Mouse (Mus musculus) lung, adult 18-20 months (tissue): ENCODE measurements around the gene Epb41l3.

Source experiments
- DNase-seq, 2 experiments: peaks; one replicate each; pipeline ENCODE4 v3.0.0; 2022; ENCODE audit warnings: mixed read lengths in 2 of 2

Gene Epb41l3

DNA sequence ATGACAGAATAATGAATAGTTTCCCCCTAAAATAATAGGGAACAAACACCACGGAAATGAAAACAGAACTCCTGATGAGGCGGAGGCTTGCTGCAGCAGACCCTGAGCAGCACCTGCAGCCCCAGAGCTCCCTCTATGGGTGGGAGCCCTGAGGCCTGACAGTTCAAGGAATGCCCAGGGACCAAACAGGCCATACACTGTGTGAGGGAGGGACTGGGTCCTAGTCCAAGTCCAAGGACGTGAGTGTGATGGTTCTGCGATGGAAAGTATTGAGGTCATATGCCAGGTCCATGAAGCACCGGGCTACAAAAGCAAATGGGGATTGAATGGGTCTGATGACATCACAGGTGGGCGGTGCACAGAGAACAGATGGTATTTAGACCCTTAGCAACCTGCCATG is 33.7 kb downstream of the Epb41l3 start:
- DNase-seq = no peak

- no peak for DNase-seq
Observed at GRCm38 (mm10) chr17:69112232-69112631, 36.7 kb downstream of the Epb41l3 start.

DNA sequence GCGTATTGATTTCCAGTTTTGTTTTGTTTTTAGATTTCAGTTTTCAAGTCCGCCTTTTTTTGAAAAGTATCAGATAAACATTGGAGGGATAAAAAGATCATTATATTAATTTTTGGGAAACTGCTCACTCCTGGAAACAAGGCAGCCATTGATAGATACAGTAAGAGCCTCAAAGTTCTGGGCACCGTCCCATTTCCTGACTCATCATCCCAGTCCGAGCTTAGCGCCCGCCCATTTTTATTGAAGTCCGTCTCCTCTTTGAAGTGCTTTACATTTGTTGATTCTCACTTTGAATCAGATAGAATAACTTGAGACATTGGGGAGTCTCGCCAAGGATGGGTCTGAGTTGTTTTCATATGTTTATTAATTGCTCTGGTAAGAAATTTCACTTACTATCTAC is 43.7 kb downstream of the Epb41l3 start:
- no peak for DNase-seq

DNA sequence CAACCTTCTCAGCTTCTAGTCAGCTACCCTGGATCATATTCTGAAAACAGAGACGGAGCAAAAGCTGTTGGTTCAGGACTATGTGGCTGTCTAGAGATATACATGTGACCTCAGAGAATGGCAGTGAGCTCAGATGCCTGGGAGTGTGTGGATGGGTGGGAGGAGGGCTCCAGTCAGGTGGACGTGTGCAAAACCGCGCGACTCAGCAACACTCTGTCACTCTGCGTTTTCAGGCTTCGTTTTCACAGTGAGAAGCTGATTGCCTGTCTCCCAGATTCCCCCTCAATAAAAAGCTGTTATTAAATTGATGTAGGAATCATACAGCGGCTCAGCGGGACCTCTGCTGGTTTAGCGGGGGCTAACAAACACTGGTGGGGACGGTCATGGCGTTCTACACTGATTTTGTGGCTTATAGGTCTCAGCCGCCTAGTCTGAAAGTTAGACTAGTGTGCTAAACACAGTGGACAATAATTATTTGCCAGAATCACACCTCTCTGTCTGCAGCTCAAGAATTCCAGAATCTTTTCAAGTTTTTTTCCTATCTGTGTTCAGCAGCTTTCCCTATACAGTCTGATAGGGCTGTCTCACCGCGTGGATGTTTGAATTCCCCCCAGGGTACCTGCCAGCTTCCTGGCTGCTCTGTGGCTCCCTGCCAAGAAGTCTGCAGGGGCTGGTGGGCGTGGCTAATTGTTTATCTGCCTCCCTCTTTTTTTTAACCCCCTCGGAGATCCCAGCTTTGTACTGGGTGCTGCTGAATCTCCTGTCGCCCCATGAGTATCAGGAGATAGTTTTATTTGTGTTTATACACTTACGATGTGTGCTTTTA is 45.3 kb downstream of the Epb41l3 start:
- DNase-seq = peak in 1 of 2 experiments; percentile 14

- DNase-seq = peak in 1 of 2 experiments; percentile 18
Observed at GRCm38 (mm10) chr17:69122403-69122802, 46.9 kb downstream of the Epb41l3 start.

DNA sequence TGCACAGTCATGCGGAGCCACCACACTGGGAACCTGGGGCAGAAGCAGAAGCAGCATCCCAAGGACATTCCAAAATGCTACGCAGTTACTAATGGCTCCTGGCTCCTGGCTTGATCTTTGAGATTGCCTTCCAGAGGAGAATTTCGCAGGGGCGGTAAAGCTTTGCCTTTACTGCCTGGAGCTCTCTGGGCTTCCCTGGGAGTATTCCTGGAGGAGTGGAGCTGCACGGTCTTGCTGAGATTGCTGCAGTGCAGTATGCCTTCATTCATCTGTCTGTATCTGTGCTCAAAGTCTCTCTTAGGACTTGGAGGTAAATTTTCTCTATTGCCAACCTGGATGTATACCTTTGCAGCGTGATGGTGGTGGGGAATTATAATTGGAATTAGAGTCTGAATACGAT is 52.0 kb downstream of the Epb41l3 start:
- DNase-seq = no peak

GRCm38 (mm10) chr17:69127981-69128380 is 52.5 kb downstream of the Epb41l3 start:
- DNase-seq = no peak

- no peak for DNase-seq
Observed at GRCm38 (mm10) chr17:69129434-69129833, 54.0 kb downstream of the Epb41l3 start.

DNA sequence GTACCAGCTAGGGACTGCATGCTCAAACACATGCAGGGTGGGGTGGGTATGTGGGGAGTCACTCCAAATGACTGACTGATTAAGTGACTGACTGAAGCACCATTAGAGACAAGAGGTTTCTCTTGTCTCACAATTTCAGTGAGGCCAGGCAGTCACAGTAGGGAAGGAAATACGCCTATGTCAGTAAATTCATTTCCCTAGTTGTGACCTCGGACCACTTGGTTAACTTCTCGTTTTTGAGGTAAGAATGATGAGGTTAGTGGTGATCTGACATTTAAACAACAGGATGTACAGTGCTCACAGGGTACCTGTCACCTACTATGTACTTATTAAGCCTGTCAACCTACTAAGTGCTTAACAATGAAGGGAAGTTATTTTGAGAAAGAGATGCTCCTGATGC is 67.5 kb downstream of the Epb41l3 start:
- no peak for DNase-seq

- DNase-seq = no peak
Observed at GRCm38 (mm10) chr17:69150826-69151225, 75.3 kb downstream of the Epb41l3 start.

DNA sequence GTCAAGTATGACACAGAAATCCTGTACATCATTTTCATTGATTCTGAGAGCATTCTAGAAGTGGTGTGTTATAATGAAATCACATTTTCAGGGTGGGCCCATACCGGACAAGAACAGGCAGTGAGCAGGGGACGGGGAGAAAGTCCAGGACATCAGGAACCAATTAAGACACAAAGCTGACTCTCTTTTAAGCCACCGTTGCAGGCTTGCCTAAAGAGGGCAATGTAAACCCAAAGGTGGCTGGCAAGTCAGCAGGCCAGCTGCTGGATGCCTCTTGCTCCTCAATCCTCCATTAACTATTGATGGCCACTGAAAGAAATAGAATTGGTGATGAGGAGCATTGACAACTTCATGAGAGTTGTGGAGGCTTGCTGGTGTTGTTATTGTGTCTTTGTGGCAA is 75.8 kb downstream of the Epb41l3 start:
- no peak for DNase-seq

- no peak for DNase-seq
Observed at GRCm38 (mm10) chr17:69155034-69155433, 79.6 kb downstream of the Epb41l3 start.

- DNase-seq = peak in 1 of 2 experiments; percentile 16
Observed at GRCm38 (mm10) chr17:69156522-69157100, 81.1 kb downstream of the Epb41l3 start.

DNA sequence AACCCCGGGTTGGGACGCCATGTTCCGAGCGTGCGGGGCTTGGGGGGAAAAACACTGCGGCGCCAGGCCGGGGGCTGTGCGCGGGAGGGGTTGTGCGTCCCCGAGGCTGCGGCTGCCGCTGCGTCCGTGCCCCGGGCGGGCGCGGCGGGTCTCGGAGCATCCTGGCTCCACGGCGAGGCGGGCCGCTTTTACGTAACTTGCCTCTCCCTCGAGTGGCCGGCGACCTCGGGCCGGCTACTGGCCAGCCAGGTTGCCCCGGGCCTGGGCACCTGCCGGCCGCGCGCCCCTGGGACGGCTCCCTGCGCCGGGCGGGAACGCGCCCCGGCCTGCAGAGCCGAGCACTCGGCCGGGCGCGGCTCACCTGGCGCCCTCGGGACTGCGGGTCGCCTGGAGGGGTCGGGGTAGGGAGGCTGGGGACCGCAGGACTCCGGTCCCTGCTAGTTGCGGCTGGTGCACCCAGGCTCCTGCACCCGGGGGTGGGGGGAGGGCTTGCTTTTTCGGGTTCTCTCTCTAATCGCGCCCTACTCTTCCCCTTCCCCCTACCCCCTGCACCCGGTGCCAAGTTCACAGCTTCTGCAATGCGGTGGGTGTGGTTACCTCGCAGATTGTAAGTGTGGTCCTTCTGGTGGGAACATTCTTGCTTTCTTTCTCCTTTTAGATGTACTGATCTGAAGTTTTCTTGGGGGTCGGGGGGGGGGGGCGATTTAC is 81.8 kb downstream of the Epb41l3 start:
- peak in 1 of 2 experiments; percentile 13 for DNase-seq

DNA sequence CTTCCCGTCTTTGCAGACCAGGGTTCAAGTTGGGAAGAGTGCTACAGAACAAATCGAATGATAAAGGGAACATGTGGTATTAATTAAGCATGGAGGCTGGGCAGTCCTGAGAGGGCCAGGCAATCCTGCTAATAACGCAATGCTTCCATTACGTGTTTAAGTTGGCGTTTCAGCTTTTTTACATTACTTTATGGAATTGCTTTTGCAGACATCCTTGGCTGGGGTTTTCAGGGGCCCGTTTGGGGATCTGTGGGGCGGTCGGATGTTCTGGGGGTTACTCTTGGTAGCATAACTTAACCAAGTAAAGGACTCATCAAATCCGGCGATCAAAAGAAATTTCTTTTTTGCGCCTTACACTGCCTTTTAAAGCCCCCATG is 82.3 kb downstream of the Epb41l3 start:
- no peak for DNase-seq

DNA sequence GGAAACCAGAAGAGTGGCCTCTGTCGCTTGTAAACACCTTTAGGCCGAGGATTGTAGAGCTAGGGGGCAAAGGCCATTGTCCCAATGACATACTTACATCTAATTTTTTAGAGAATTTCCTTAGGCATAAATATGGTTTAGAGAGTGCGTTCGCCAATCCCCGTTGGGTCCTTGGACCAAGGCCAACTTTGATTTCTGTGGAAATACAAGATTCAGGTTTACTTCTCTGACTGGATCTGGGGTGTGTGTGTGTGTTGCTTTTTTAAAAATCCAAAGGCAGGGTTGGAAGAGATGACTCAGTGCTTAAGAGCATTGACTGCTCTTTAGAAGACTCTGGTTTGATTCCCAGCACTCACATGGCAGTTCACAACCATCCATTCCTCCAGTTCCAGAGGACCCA is 83.2 kb downstream of the Epb41l3 start:
- DNase-seq = no peak

DNA sequence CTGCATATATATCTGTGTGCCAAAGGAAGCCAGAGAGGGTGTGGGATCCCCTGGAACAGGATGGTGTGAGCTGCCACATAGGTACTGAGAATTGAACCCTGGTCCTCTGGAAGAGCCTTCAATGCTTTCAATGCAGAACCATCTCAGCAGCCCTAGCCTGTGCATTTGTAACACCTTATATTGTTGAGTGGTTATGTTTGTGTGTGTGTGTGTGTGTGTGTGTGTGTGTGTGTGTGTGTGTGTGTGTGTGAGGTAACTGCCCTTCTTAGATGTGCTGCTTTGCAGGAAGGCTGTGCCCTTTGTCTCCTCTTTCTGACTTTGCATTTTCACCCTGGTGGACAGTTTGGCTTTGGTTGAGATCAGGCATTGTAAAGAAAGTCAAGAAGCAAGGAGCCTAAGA is 87.2 kb downstream of the Epb41l3 start:
- DNase-seq = no peak

- DNase-seq = no peak
Observed at GRCm38 (mm10) chr17:69176949-69177501, 101.5 kb downstream of the Epb41l3 start.

GRCm38 (mm10) chr17:69177954-69178353 is 102.5 kb downstream of the Epb41l3 start:
- DNase-seq = no peak

DNA sequence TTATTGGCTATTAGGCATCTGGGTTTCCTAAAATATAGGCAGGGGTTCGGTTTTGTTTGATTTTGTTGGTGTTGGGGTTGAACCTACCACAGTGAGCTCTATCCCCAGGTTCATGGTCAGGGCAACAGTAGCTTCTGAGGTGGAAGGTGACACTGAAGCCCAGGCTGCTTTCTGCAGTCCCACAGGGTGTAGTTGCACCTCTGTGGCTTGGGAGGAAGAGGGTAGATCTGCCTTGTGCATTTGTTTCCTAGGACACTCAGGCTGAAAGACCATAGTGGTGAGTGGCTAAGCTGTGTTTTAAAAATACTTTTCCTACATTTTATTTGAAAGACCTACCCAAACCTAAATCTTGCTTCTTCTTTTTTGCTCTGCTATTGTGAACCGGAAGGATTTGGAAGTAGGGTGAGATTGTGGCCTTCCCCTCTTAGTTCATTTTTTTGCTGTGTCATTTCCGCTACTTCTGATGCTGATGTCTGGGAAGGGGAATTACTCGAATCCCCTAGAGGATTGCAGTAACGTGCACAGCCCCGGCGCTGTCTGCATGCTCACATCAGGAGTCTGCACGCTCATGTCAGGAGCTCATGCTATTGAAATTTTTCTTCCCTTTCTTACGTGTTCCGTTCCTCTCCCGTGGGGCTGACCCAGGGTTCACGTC is 105.5 kb downstream of the Epb41l3 start:
- DNase-seq = no peak

DNA sequence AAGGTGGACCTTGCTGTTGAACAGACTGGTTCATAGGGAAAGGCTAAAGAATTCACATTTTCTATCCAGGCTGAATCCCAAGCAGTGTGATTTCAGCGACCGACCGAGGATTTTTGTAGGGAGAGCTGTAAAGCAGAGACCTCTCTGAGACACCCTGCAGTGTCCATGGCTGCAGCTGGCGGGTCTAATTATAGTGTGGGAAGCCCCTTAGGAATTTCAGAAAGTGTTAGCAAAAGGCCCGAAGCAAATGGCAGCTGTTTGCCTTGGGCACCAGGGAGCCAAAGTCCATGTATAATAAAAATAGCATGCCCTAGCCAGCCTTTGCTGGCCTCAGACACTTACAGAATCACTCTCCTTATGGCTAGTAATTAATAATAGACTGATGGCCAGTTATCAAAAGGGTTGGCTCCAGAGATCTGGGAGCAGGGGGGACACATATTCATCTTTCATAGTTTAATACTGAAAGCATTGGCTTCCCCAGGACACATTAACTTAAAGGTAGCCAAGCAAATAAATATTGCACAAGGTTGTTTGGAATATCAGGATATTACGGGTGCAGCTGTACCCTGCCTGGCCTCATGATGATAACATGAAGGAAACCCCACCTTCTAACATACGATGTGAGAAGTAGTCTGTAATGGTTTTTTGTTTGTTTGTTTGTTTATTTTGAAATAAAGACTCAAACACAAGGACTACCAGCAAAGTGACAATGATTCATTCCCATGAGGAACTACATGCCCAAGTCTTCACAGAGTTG is 106.3 kb downstream of the Epb41l3 start:
- no peak for DNase-seq

DNA sequence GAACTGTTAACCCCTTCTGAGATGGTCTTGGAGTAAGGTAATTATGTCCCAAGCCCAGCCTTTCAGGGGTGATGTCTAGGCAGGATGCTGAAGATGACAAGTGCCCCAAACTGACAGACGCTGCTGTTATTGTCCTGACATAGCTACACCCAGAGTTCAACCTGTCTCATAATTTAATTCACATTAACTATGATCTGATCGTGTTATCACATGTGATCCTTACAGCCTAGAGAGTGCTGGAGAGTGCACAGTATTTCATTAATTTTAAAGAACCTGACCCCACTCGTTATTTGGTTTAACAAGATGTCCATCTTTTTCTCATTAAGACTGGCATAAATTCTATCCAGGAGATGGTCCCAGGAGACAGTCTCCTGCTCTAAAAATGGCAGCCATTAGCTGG is 112.3 kb downstream of the Epb41l3 start:
- no peak for DNase-seq
